Mouse (Mus musculus) layer of hippocampus, postnatal 36 days (tissue): ENCODE data around the gene Krt8. TPM values are rescaled to one million over a fixed set of nuclear protein-coding genes. Genes with fewer than 3 reads are reported as not detected.

Experiments
- DNase-seq, 2 experiments: peaks; one replicate each; pipeline ENCODE4 v3.0.0; 2022
- total RNA-seq, 2 experiments: library from RNA; stranded (reverse); gene quantifications; 2 replicates each; pipeline ENCODE4 v1.2.3; 2021

Krt8 gene
- total RNA-seq, 2 experiments from 2014 or later = 0.18 TPM; not detected in 1

DNA sequence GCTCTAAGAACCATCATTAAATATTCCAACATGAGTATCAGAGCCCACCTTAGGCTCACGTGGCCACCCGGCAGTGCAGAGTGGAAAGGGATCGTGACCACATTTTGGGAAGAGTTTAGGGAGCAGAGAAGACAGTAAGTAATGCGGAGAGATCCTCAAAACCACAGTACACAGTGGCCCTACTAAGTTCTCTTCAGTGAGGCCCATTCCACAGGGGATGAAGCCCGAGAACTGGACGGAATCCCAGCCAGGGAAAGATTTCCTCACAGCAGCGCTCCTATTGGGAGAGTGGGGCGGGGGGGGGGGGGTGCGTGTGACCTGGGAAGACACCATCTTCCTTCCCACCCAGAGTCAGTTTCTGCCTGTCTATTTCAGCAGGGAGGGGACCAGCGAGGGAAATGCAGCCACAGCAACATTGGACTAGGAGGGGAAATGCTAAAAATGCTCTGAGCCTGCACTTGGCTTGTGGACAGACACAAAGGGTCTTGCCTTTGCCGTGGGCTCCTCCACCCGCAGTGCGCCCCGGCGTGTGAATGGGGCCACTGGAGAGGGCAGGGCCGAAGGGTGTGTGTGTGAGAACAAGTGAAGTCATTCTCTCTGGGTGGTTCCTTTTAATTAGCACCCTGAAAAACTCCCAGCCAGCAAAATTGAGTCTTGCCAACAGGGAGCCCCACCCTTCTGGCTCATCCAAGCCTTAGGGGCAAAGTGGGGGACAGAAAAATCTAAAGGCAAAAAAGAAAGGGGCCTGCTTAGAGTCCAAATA lies 30.0 kb downstream of the Krt8 start:
- DNase-seq = no peak

DNA sequence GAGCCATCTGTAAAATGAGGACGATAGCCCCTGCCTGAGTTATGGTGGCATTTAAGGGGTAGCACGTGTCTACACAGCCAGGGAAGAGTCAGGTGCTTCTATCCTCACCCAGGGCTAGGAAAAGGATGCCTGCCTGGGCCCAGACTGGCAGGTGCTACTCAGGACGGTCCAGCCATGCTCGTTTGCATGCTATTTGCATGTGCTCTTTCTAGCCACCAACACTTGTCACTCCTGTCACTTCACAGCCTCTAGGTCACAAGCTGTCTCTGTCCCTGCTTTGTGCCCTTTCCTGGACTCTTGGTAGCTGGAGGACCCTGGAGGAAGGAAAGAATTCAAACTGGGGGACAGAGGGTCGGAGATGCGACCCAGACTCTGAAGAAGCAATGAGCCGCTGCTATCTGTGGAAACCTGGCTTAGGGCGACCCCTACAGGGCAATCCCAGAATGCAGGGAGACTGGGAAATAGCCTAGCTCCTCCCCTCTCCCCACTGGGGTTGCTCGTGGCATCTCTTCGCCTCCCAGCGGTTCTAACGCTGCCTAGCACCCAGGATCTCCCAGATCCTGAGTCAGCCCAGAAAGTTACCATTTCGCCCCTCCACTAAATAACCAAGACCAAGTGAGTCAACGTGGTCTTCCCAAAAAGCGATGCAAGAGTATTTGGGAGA lies 30.7 kb downstream of the Krt8 start:
- peak; percentile 94 to 97 for DNase-seq

DNA sequence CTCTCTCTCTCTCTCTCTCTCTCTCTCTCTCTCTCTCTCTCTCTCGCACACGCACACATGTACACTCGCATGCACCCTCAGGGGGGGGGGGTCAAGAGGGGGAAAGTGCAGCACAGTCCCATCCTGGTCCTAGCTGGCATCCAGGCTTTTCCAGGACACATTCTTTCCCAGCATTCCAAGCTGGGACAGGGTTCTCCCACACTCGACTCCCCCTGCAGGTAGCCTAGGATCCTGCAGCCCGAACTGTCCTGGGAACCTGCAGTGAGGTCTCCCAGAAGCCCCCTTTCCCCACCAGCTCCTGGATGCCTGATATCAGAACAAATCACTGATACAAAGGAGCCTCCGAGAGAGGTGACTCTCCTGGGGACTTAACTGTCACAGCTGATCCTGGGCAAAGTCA lies 33.7 kb downstream of the Krt8 start:
- peak in 1 of 2 experiments; percentile 20 for DNase-seq

DNA sequence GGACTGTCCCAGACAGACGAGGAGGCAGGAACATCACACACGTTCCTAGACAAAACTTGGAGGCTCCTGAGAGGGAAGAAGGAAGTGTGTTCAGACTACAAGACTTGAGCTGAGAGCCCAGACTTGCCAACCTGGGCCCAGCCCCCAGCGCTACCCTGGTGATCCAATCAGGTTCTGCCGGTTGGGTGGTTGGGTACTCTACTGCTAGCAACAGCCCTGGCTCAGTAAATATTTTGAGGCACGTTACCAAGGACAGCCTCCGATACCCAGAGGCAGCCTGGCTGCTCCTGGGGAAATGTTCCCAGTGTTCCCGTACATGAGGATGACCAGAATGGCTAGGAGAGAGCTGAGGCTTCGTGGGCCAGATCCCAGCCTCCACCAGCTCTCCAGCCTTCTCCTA lies 37.5 kb downstream of the Krt8 start:
- no peak for DNase-seq

DNA sequence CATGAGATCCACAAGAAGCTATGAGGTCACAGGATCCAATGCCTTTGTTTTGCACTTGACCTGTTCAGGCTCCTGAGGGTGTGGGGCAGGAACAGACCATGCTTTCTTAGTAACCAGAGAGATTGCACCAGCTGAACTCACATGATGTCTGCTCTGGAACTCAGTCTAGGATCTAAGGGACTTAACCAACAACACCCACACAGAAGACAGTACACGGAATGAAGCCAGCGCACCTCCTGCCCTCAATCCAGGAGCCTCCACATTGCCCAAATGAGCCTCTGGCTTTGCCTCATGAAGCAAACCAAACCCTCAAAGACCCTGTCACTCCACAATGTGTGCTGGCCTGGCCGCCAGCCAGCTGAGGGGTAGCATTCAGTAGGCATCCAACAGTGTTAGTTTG lies 45.4 kb downstream of the Krt8 start:
- no peak for DNase-seq

DNA sequence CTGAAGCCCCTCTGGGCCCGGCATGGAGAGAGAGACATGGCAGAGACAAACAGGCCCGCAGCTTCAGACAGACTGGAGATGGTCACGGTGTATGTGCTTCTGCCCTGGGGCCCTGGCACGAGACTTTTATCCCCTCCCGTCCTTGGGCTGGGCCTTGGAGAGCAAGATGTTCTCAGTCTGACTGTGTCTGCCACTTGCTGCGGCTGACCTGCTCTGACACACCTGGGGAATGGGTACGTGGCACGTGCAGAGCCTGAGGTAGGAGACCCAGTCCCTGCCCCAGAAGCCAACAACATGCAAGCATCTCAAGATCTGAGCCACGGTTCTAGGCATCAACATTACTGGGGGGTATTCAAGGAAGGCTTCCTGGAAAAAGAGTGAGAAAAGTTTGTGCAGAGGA lies 50.1 kb downstream of the Krt8 start, which contains the start of gene Krt78:
Krt78 (minus strand) TSS at position 101 of the 400 bp plus-strand sequence.
- no peak for DNase-seq

DNA sequence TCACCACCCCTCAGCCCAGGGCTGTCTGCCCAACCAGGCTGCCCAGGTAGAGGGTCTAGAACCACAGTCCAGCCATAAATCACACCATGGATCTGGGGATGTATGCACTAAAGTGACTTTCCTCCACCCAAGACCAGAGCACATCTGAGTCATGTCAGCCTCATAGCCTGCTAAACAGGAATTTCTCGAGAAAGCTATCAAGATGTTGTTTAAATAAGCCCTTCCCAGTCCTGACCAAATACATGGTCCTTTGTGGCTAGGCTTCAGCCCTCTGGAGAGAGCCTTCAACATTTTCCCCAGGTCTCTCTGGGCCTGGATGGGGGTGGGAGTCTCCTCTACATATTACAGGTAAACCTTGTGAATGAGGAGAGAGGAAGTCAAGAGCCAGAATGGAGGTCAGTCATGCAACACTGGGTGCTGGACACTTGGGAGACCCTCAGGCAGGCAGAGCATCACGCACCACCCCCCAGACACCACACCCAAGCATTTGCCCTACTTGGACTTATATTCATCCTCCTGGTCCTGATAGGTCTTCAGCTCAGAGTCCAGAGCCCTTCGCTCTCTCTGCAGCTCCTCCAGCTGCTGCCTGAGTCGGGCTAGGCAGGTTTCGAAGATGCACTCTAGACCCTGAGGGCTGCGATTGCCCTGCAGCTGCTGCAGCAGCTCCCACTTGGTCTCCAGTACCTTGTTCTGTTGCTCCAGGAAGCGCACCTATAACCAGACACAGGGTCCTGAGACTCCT lies 51.4 kb downstream of the Krt8 start:
- no peak for DNase-seq

Other genes starting within 250 kb of the Krt8 start
- not detected for gene Krt72, start 218.0 kb downstream of the Krt8 start, total RNA-seq
- gene Krt73, start 202.1 kb downstream of the Krt8 start, total RNA-seq = 1 to 10 TPM; 5.8 to 8.1 TPM
- gene Krt2, start 186.3 kb downstream of the Krt8 start, total RNA-seq = 1 to 10 TPM; 4.6 to 6.4 TPM
- 1 to 10 TPM; 3.5 to 4.6 TPM for gene Krt1, start 153.7 kb downstream of the Krt8 start, total RNA-seq
- 10 to 100 TPM in 1 of 2 experiments, 1 to 10 TPM in 1; 9.2 to 10.1 TPM for gene Krt77, start 134.8 kb downstream of the Krt8 start, total RNA-seq
- gene Krt76, start 111.6 kb downstream of the Krt8 start, total RNA-seq = not detected
- not detected for gene Krt4, start 79.7 kb downstream of the Krt8 start, total RNA-seq
- not detected for gene Krt79, start 64.2 kb downstream of the Krt8 start, total RNA-seq
- gene Krt78, start 50.2 kb downstream of the Krt8 start, total RNA-seq = not detected
- gene Krt18, start 23.7 kb upstream of the Krt8 start, total RNA-seq = under 1 TPM in 1 of 2 experiments, not detected in 1; 0.71 TPM
- 100 to 1,000 TPM; 179 to 182 TPM for gene Eif4b, start 69.3 kb upstream of the Krt8 start, total RNA-seq
- 10 to 100 TPM; 10.7 to 22.0 TPM for gene Tns2, start 95.9 kb upstream of the Krt8 start, total RNA-seq
- gene Spryd3, start 131.8 kb upstream of the Krt8 start, total RNA-seq = 100 to 1,000 TPM; 141 to 151 TPM
- gene Igfbp6, start 139.9 kb upstream of the Krt8 start, total RNA-seq = 1 to 10 TPM; 8.2 to 8.9 TPM
- gene Soat2, start 146.0 kb upstream of the Krt8 start, total RNA-seq = under 1 TPM in 1 of 2 experiments, not detected in 1; 0.23 TPM
- gene Zfp740, start 198.8 kb upstream of the Krt8 start, total RNA-seq = 10 to 100 TPM; 68.8 to 69.4 TPM
- gene Csad, start 200.2 kb upstream of the Krt8 start, total RNA-seq = 10 to 100 TPM; 37.1 to 39.5 TPM
- gene Itgb7, start 227.5 kb upstream of the Krt8 start, total RNA-seq = 1 to 10 TPM; 1.8 to 2.2 TPM